In genomic region chr11:119937772-119938502, GRCm38 (mm10) we compare ENCODE assay signal across 1 mouse cellular context.
TF ChIP-seq lines count a peak whose summit lies in the region.

No protein-coding gene starts in this region.

TF ChIP-seq in ES-E14, 5 proteins besides CTCF, POLR2A, EP300 and RAD21 (continued from another document):
- TF ChIP-seq ZNF384 (IDR thresholded peaks at IDR 0.05; ENCODE audit: low read depth, low read length) (no peak), ZC3H11A (IDR thresholded peaks at IDR 0.05; ENCODE audit: borderline replicate concordance, low read depth, low read length) (no peak), CHD2 (IDR thresholded peaks at IDR 0.05; ENCODE audit: low read depth, low read length) (no peak)
